Mouse (Mus musculus): Measurements from ENCODE around the gene Zbed6. TPM values are rescaled to one million over a fixed set of nuclear protein-coding genes. Genes with fewer than 3 reads are reported as not detected.

Gene Zbed6
- total RNA-seq, 2 experiments from 2014 or later: 11.0 to 11.5 TPM

Other genes with a start within 250 kb of the Zbed6 start
- gene Sox13, start 236.5 kb downstream of the Zbed6 start, total RNA-seq (2021): 10 to 100 TPM; 29.6 to 33.4 TPM
- 100 to 1,000 TPM; 101 to 123 TPM for gene Snrpe, start 50.6 kb downstream of the Zbed6 start, total RNA-seq (2021)
- gene Gm38394, start 433 bp upstream of the Zbed6 start, total RNA-seq (2021): 10 to 100 TPM; 31.8 to 34.6 TPM
- under 1 TPM; 0.17 to 0.36 TPM for gene Lax1, start 29.2 kb upstream of the Zbed6 start, total RNA-seq (2021)
- gene Atp2b4, start 140.2 kb upstream of the Zbed6 start, total RNA-seq (2021): 10 to 100 TPM; 34.4 to 38.8 TPM
- under 1 TPM; 0.35 to 0.67 TPM for gene Optc, start 247.1 kb upstream of the Zbed6 start, total RNA-seq (2021)

All from heart, postnatal 10 days (tissue).